Mouse (Mus musculus): ENCODE measurements around the gene Il4i1.
A peak's percentile ranks its signal among the peaks of the same experiment; 100 is the strongest.

Gene Il4i1

GRCm38 (mm10) chr7:44848561-44849415, 32.6 kb downstream of the Il4i1 start, which contains the start of the genes Akt1s1 and Tbc1d17:
Gene Akt1s1, plus strand, starts transcription at chr7:44848991.
Gene Tbc1d17, minus strand, starts transcription at chr7:44849079.
- DNase-seq (ENCODE audit: low spot score in 2 of 2), result peak; percentile 93 to 100

- peak; percentile 82 to 88 for DNase-seq (ENCODE audit: low spot score in 2 of 2)
These were observed 33.4 kb downstream of the Il4i1 start for GRCm38 (mm10) chr7:44849416-44850111.

- DNase-seq (ENCODE audit: low spot score in 2 of 2), result peak; percentile 65 to 66
These were observed 34.0 kb downstream of the Il4i1 start for GRCm38 (mm10) chr7:44850146-44850545.

- DNase-seq (ENCODE audit: low spot score in 2 of 2), result no peak
These were observed 34.8 kb downstream of the Il4i1 start for GRCm38 (mm10) chr7:44850789-44851624.

- DNase-seq (ENCODE audit: low spot score in 2 of 2), result no peak
These were observed 35.5 kb downstream of the Il4i1 start for GRCm38 (mm10) chr7:44851625-44852234.

GRCm38 (mm10) chr7:44852259-44853027, 36.3 kb downstream of the Il4i1 start:
- no peak for DNase-seq (ENCODE audit: low spot score in 2 of 2)

- DNase-seq (ENCODE audit: low spot score in 2 of 2), result no peak
These were observed 36.9 kb downstream of the Il4i1 start for GRCm38 (mm10) chr7:44853065-44853464.

GRCm38 (mm10) chr7:44853596-44854355, 37.6 kb downstream of the Il4i1 start:
- no peak for DNase-seq (ENCODE audit: low spot score in 2 of 2)

GRCm38 (mm10) chr7:44854356-44855031, 38.3 kb downstream of the Il4i1 start:
- DNase-seq (ENCODE audit: low spot score in 2 of 2), result peak; percentile 84

GRCm38 (mm10) chr7:44855036-44855435, 38.8 kb downstream of the Il4i1 start:
- no peak for DNase-seq (ENCODE audit: low spot score in 2 of 2)

- DNase-seq (ENCODE audit: low spot score in 2 of 2), result no peak
These were observed 40.2 kb downstream of the Il4i1 start for GRCm38 (mm10) chr7:44856265-44856916.

- DNase-seq (ENCODE audit: low spot score in 2 of 2), result peak; percentile 74 to 77
These were observed 40.9 kb downstream of the Il4i1 start, which contains the start of gene Pnkp for GRCm38 (mm10) chr7:44857042-44857552. Gene Pnkp, plus strand, starts transcription at chr7:44857139.

- no peak for DNase-seq (ENCODE audit: low spot score in 2 of 2)
These were observed 41.7 kb downstream of the Il4i1 start for GRCm38 (mm10) chr7:44857905-44858304.

- DNase-seq (ENCODE audit: low spot score in 2 of 2), result no peak
These were observed 43.7 kb downstream of the Il4i1 start for GRCm38 (mm10) chr7:44859896-44860295.

GRCm38 (mm10) chr7:44860576-44861428, 44.6 kb downstream of the Il4i1 start:
- DNase-seq (ENCODE audit: low spot score in 2 of 2), result no peak

GRCm38 (mm10) chr7:44861429-44861816, 45.2 kb downstream of the Il4i1 start:
- no peak for DNase-seq (ENCODE audit: low spot score in 2 of 2)

- DNase-seq (ENCODE audit: low spot score in 2 of 2), result no peak
These were observed 46.2 kb downstream of the Il4i1 start for GRCm38 (mm10) chr7:44862434-44862833.

- no peak for DNase-seq (ENCODE audit: low spot score in 2 of 2)
These were observed 47.0 kb downstream of the Il4i1 start for GRCm38 (mm10) chr7:44863210-44863609.

All from urinary bladder, adult 18-20 months (tissue).